Comparison of ENCODE assay signal across 8 mouse cellular contexts in genomic region chr2:91183711-91184405, GRCm38 (mm10). TPM values are rescaled to one million over a fixed set of nuclear protein-coding genes. Genes with fewer than 3 reads are reported as not detected.
A peak's percentile ranks its signal among the peaks of the same experiment; 100 is the strongest.
DNase-seq lines count a peak whose midpoint lies in the region; ATAC-seq and TF ChIP-seq lines count a peak whose summit lies in the region.

Madd (minus strand) TSS chr2:91183837.

- WGBS in forebrain, embryonic 14.5 days, result 73% methylated on average over 15 of the region's 15 CpGs
- WGBS in midbrain, embryonic 10.5 days, result 70% methylated on average over 15 of the region's 15 CpGs
- WGBS in stomach, postnatal 0 days, result 54% methylated on average over 15 of the region's 15 CpGs

- H3K9ac ChIP-seq in forebrain, embryonic 14.5 days (ENCODE audit: low read length), result peak within 1 kb of the TSS; percentile 84
- H3K9ac ChIP-seq in stomach, postnatal 0 days (ENCODE audit: low read length), result peak within 1 kb of the TSS; percentile 79

- peaks cover 15% of the 10 kb centered on the region for H3K4me1 ChIP-seq in forebrain, embryonic 14.5 days (ENCODE audit: control insufficient read depth, insufficient read depth, low read length)
- peaks cover 25% of the 10 kb centered on the region for H3K4me1 ChIP-seq in midbrain, embryonic 10.5 days
- 0 out of 2 replicates have a peak, but pooled peaks cover 3% of the 10 kb centered on the region for H3K4me1 ChIP-seq in stomach, postnatal 0 days (replicated peaks; ENCODE audit: control insufficient read depth, insufficient read depth)

- no peak for ATAC-seq in forebrain, embryonic 14.5 days
- peak; percentile 61 for ATAC-seq in inflammation-experienced regulatory T-cells, adult 6 months
- ATAC-seq in stomach, postnatal 0 days (ENCODE audit: low FRiP score, low TSS enrichment), result peak; percentile 38

- TF ChIP-seq EP300 in stomach, postnatal 0 days (optimal IDR thresholded peaks at IDR 0.05), result no peak

- intact Hi-C loops in left cerebral cortex, postnatal 4 days (cut with DNase I), result no loop called here
- intact Hi-C loops in gastrocnemius, postnatal 36 days (cut with DNase I), result no loop called here

- TF ChIP-seq CTCF in stomach, postnatal 0 days (IDR thresholded peaks at IDR 0.05; ENCODE audit: low read depth), result no peak

- peak within 1 kb of the TSS; percentile 90 for H3K27ac ChIP-seq in forebrain, embryonic 14.5 days (ENCODE audit: low read depth, low read length)
- H3K27ac ChIP-seq in midbrain, embryonic 10.5 days (replicated peaks), result peak within 1 kb of the TSS; percentile 84
- H3K27ac ChIP-seq in stomach, postnatal 0 days (replicated peaks), result peak within 1 kb of the TSS; percentile 86

- H3K27me3 ChIP-seq in forebrain, embryonic 14.5 days (replicated peaks; ENCODE audit: control insufficient read depth, insufficient read depth, low read length), result no peaks in the 10 kb centered on the region
- no peaks in the 10 kb centered on the region for H3K27me3 ChIP-seq in midbrain, embryonic 10.5 days (ENCODE audit: low read depth, poor library complexity, severe bottlenecking)
- no peaks in the 10 kb centered on the region for H3K27me3 ChIP-seq in stomach, postnatal 0 days (ENCODE audit: control insufficient read depth, insufficient read depth, low read length)

- peak; percentile 79 for DNase-seq in CD4-positive, CD25-positive, alpha-beta regulatory T cell, adult 2 months (ENCODE audit: low read depth, low spot score)
- no peak for DNase-seq in adrenal gland, adult 18-20 months (ENCODE audit: low spot score in 2 of 2)
- DNase-seq in forebrain, embryonic 14.5 days (ENCODE audit: low spot score), result no peak
- DNase-seq in left cerebral cortex, postnatal 4 days, result no peak
- no peak for DNase-seq in midbrain, embryonic 10.5 days (ENCODE audit: low spot score)
- DNase-seq in stomach, postnatal 0 days (ENCODE audit: low spot score), result peak; percentile 45
- DNase-seq in gastrocnemius, postnatal 36 days, result no peak

- peak within 1 kb of the TSS; percentile 92 for H3K4me2 ChIP-seq in forebrain, embryonic 14.5 days (ENCODE audit: low read length)
- H3K4me2 ChIP-seq in stomach, postnatal 0 days (replicated peaks; ENCODE audit: low read depth), result peak within 1 kb of the TSS; percentile 83

- no peaks in the 10 kb centered on the region for H3K9me3 ChIP-seq in forebrain, embryonic 14.5 days (replicated peaks; ENCODE audit: control insufficient read depth, low read length)
- no peaks in the 10 kb centered on the region for H3K9me3 ChIP-seq in midbrain, embryonic 10.5 days (replicated peaks)
- H3K9me3 ChIP-seq in stomach, postnatal 0 days (ENCODE audit: control insufficient read depth, low read length), result no peaks in the 10 kb centered on the region

- no peaks in the 10 kb centered on the region for H3K36me3 ChIP-seq in forebrain, embryonic 14.5 days (ENCODE audit: control insufficient read depth, insufficient read depth, low read length)
- peaks cover 4% of the 10 kb centered on the region; the same call in 1 of the 2 replicates for H3K36me3 ChIP-seq in midbrain, embryonic 10.5 days
- H3K36me3 ChIP-seq in stomach, postnatal 0 days (ENCODE audit: control insufficient read depth, insufficient read depth, low read length), result no peaks in the 10 kb centered on the region

- H3K4me3 ChIP-seq in forebrain, embryonic 14.5 days (ENCODE audit: low read depth, low read length), result peak within 1 kb of the TSS; percentile 81
- H3K4me3 ChIP-seq in midbrain, embryonic 10.5 days, result peak within 1 kb of the TSS; percentile 78
- peak within 1 kb of the TSS; percentile 92 for H3K4me3 ChIP-seq in stomach, postnatal 0 days (ENCODE audit: low read depth, low read length)

RNA-seq across cellular contexts. Expression of gene Madd, which starts in this region (rescaled TPM):
- total RNA-seq in adrenal gland, adult 18-20 months (2021), result 10 to 100 TPM; 22.2 TPM
- 20.9 and 30.0 TPM in 2 replicates for polyA plus RNA-seq in forebrain, embryonic 14.5 days (2014; fragmentation: Nextera tagmentation; extraction: Ambion mirVana)
- 10 to 100 TPM; 58.0 to 78.6 (median 69.2) TPM for polyA plus RNA-seq in inflammation-experienced regulatory T-cells, adult 6 months (2017; shearing (Covaris generic))
- total RNA-seq in left cerebral cortex, postnatal 4 days (2021), result 100 to 1,000 TPM; 125 to 135 TPM
- polyA plus RNA-seq in midbrain, embryonic 10.5 days (2016; fragmentation: Nextera tagmentation; extraction: Ambion mirVana), result 16.9 and 21.2 TPM in 2 replicates
- 7.5 and 8.7 TPM in 2 replicates for polyA plus RNA-seq in stomach, postnatal 0 days (2015; fragmentation: Nextera tagmentation; extraction: Ambion mirVana)
- total RNA-seq in gastrocnemius, postnatal 36 days (2021), result 1 to 10 TPM; 4.1 to 5.0 TPM

Comparison
In these comparisons a context has a peak if more than half of its experiments do, and no peak if none do; other contexts are left out.
1. RNA of gene Madd (total RNA-seq): 125 to 135 TPM in left cerebral cortex, postnatal 4 days; 22.2 TPM in adrenal gland, adult 18-20 months and 4.1 to 5.0 TPM in gastrocnemius, postnatal 36 days; every median in the first group is over 4 times any median in the second.
2. DNase-seq: peak in CD4-positive, CD25-positive, alpha-beta regulatory T cell, adult 2 months (single experiment) and stomach, postnatal 0 days (single experiment); none in adrenal gland, adult 18-20 months (0 of 2), forebrain, embryonic 14.5 days (single experiment), left cerebral cortex, postnatal 4 days (single experiment), midbrain, embryonic 10.5 days (single experiment) and gastrocnemius, postnatal 36 days (0 of 2).
3. Peak in every context shown above with its lines, with median percentiles within 50 percentile points of each other: H3K27ac ChIP-seq and H3K4me3 ChIP-seq.